Mouse (Mus musculus) ES-CJ7 (cell line): ENCODE results near the gene Atg9a.

Experiments
- DNase-seq: peaks from one replicate; pipeline ENCODE4 v3.0.0; 2011; ENCODE audit warnings: low read depth, low spot score

Atg9a gene

DNA sequence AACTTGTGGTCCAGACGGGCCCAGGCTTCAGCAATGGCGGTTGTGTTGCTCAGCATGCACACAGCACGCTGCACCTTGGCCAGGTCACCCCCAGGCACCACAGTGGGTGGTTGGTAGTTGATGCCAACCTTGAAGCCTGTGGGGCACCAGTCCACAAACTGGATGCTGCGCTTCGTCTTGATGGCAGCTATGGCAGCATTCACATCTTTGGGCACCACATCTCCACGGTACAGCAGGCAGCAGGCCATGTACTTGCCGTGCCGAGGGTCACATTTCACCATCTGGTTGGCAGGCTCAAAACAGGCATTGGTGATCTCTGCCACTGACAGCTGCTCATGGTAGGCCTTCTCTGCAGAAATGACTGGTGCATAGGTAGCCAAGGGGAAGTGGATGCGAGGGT lies 23.8 kb upstream of the Atg9a start:
- DNase-seq: no peak

DNA sequence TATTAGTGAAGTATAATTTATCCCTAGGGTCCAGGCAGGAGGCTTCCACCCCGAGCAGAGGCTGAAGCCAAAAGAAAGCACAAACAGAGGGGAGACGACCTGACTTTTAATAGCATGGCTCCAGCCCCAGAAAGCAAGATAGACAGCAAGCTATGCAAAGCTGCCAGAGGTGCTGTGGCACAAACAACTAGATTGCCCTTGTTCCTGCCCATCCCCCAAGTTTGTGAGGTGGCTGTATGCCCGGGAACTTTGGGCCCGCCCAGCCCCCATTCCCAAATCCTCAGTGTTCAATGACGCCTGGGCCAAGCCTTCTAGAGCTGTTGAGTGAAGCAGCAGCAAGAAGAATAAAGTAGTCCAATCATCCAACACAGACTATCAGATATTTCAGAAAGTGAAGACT lies 22.9 kb upstream of the Atg9a start:
- no peak for DNase-seq

DNA sequence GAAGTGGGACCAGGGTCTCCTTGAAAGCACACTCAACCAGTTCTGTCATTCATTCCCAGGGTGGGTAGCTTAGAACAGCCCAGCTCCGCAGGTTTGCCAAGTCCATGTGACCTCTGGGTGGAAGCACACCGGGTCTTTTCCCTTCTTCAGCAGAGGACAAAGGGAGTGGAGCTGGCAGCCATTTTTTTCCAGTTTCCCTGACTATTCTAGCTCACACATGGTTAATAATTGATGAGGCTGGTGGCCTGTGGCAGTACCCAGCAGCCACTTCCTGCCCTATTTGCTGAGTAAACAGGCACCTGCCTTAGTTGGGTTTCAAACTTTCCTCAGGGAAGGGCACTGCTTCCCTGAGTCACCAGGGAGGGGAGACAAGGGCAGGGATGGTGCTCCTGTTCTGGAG lies 22.4 kb upstream of the Atg9a start:
- DNase-seq: peak; percentile 58

DNA sequence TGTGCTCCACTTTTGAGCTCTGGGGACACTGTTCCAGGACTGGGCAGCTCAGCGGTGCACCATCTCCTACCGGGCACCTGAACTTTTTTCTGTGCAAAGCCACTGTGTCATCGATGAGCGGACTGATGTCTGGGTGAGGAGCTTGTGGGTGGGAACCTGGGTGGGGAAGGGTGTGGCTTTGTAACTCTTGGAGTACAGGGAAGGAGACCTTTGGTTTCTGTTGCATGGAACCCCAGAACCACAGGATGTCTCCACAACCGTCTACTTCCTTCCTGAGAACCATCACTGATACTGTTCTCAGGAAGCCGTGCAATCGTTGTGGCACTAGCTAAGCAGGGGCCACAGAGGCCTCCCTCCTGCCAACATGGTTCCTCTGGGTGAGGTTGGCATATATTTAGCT lies 21.1 kb upstream of the Atg9a start:
- no peak for DNase-seq

DNA sequence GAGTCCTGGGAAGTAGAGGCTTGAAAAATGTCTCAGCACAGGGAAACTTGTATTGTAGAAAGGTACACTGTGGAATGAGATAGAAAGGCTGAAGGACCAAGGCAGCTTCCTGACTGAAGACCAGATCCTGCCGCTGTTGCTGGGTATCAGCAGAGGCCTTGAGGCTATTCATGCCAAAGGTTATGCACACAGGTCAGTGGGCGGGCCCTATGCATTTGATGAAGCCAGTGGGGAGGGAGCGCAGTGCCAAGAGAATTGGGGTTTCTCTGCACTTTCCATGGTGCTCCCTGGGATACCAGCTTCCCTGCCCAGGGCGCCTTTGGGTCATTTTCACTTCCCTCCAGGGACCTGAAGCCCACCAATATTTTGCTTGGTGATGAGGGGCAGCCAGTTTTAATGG lies 20.5 kb upstream of the Atg9a start:
- no peak for DNase-seq

DNA sequence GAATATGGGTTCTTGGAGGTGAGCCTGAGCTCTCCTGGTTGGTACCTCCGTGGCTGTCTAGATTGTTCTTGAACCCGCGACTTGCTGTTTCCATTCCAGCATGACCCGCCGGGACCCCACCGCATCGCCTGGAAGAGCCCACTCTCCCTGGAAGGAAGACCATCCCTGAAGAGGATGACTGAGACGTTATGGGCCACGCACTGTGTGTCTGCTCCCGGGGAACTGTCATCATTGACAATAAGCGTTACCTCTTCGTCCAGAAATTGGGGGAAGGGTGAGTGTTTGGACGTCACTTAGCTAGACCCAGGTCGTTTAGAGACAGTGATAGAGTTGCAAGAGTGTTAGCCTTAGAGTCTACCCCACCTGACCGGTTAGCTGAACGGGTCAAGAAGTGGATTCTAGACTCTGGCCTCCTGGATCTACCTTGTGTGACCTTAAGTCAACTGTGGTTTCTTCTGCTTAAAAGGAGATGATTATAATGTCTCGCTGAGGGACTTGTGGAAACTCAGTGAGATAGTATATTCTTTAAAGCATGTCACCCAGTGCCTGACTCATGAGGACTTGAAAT lies 19.2 kb upstream of the Atg9a start:
- DNase-seq: no peak

DNA sequence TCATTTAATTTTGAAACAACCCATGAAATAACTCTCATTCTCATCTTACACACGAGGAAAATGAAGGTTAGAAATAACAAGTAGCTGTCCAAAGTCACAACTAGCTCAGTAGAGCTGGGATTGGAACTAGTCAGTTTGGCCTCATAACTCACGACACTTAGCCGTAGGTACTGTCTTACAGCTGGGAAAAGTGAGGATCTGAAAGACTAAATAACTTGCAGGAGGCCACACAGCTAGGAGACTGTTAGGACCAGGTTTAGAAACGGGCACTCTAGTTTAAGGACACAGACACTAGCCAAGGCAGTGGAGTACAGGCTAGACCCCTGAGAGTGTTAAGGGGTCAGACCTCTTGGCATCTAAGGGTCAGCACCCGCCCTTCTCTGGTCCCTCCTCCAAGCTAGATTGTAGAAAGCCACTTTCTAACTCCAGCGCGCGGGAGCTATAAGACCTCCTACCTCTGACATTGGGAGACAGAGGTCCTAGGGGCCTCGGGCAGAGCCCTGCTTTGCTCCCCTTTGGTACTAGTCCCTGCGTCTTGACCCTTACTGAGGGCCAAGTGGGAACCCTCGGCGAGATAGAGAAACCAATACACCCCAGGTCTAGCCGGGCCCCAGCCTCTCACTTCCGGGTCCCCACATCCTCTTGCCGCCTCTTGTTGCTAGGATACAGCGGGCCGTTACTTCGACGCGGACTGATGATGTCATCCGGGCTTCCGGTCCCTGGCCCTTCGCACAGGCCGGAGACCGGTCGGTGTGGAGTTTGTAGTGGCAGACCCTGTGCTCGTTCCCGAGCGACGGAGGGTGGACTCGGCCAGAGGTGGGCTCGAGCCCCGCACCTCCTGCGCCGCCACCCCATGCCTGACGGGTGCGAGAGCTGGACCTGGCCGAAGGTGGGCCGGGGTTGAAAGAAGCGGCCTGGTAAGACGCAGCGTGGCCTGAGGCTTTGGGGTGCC lies 18.4 kb upstream of the Atg9a start, which contains the start of the genes Glb1l and Stk16:
TSS of gene Glb1l (minus strand) at position 678 of the 952 bp plus-strand sequence.
TSS of gene Stk16 (plus strand) at position 703 of the 952 bp plus-strand sequence.
- DNase-seq: peak; percentile 97

DNA sequence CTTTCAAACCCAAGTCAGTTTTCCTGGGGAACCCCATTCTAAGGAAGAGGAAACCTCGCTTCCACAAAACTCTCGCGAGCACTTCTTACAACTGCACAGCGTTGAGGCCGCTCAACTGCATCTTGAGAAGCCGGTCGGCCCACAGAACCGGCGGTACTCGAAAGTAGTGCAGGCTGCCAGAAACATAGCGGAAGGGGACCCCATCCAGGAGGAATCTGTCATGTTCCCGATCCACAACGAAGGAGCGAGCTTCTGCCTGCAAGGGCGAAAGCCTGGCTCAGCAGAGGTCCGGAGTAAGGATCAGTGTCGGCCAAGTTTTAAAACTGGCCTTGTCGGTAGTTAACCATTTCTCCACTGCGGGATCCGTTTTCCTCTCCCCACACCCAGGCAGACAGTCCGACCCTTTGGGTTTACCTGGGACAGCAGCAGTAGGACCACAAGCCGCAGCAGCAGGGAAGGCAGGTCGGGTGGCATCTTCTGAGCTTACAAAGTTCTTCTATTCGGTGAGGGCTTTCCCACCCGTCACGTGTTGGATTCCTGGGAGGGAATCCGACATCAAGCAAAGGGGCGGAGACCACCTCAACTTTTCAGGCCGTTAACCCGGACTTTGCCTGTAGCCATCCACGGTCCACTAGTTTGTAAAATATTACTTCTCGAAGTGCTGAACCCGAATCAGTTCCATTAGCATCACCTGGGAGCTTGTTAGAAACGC lies 17.1 kb upstream of the Atg9a start:
- peak; percentile 65 for DNase-seq

DNA sequence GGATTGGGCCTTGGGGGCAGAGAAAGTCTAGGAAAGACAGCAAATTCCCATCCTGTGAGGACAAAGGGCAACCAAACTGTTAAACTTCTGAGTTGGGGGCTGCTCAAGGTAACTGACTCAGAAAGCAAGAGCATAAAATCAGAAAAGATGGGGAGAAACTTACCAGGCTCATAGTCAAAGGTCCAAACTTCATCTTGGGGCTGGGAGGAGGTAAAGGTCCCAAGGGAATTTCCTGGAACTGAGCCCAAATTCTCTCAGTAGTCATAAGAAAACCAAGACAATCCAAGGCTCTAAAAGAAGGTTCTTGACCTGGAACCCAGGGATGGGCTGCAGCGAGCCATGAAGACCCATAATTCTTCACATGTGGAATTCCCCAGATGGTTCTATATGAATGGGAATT lies 9.2 kb upstream of the Atg9a start:
- DNase-seq: no peak

DNA sequence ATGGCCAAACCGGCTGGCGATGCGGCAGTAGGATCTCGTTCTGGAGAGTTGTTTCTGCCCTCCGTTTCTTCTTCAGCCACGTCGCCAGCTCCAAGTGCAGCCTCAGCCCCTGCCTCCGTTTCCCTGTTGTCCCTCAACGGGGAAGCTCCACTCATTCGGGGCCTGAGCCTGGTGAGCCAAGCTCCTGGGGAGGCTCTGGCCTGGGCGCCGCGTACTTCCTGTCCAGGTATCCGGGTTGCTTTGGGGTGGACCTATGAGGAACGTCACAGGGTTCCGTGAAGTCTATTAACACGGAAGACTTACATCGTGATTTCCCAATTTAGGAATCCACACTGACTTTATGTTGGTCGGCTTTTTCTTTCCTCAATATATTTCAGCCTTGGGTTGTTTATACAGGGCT lies 456 bp upstream of the Atg9a start:
- DNase-seq: no peak

DNA sequence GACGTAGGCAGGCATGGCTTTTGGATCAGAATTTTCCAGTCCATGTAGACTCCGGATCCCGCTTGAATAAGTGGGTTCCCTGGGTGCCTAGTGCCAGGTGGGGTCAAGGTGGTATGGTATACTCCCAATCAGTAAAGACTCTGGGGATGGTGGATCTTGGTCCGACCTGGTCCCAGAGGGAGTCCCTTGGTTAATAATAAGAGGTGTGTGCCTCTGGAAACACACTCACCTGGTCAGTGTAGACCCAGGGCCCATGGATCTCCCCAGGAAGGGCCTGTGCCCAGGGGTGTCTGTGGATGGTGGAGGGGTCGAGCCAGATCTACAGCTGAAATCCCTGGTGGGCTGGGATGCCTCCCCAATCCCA lies 756 bp downstream of the Atg9a start:
- DNase-seq: no peak

DNA sequence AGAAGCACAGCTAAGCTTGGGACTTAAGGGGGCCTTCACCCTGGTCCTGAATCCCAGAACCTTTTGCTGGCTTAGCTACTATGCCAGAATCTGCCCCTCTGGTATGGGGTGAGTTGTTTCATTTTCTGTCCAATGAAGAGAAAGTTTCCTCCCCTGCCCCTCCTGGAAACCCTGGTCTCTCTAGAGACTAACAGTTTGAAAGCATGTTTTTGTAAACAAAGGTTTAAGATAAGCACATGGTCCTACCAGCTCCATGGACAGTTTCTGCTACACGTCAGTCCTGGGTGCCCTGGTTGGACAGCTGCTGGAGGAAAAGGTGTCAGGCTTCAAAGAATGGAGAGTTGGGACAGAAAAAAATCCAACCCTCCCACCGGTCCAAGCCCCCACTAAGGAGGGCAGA lies 1.4 kb downstream of the Atg9a start:
- no peak for DNase-seq

DNA sequence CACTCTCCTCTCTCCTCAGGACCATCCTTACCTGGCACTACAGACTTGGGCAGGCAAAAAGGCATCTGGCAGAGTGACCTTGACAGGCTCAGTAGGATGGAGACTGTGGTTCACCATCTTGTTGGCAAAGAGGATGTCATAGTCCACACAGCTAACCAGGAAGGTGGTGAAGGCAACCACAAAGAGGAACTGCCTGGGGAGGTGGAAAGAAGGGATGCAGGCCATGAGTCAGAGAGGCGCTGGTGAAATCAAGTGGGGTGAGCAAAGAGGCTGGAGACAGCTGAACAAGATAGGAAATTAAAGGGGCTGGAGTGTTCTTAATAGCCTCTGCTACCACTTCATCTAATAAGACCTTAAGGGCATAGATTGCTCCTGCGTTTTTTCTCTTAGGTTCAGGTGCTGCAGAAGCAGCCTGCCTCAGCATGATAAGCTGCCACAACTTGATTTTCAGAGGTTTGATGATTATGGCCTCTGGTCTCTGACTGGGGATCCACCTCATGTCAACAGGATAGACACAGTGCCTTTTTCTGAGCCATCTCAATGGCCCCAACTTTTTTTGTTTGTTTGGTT lies 4.0 kb downstream of the Atg9a start:
- DNase-seq: no peak

DNA sequence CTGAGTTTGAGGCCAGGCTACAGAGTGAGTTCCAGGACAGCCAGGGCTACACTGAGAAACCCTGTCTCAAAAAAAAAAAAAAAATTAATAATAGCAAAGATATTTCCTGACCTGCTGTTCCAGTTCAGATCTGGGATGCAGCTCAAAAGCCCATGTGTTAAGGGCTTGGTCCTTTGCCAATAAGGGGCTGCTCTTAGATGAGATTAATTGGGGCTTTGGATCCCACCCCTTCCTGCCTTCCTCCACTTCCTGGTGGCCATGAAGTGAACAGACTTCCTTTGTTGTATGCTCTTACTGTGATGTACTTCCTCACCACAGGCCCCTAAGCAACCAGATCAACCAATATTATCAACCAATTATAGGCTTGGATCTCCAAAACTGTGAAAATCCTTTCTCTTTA lies 4.9 kb downstream of the Atg9a start:
- DNase-seq: no peak

DNA sequence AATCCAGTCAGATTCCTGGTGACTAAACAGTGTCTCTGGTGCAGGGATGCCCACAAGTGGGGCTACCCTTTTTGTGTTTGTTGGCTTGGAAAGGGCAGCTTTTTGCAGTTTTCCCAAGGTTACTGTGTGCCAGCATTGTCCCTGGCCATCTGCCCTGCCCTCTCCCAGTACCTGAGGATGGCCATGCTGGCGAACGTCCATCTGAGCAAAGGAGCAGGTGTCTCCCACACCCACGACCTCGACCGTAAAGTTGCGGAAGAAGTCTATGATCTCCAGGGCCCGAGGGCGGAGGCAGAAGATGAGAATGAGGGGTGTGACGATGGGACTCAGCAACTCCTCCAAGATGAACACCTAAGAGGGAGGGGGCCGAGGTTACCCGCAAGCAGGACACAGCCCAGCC lies 6.5 kb downstream of the Atg9a start:
- no peak for DNase-seq

DNA sequence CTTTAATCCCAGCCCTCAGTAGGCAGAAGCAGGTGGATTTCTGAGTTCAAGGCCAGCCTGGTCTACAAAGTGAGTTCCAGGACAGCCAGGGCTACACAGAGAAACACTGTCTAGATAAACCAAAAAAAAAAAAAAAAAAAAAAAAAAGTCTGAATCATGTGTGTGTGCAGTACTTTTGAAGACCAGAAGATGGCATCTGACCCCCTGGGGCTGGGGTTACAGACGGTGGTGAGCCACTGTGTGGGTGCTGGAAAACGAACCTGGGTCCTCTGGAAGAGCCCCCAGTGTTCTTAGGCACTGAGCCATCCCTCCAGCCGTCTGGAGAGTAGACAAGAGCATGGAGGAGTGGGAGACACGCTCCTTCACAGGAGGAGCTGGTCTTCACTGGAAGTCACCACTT lies 9.8 kb downstream of the Atg9a start:
- peak; percentile 47 for DNase-seq

DNA sequence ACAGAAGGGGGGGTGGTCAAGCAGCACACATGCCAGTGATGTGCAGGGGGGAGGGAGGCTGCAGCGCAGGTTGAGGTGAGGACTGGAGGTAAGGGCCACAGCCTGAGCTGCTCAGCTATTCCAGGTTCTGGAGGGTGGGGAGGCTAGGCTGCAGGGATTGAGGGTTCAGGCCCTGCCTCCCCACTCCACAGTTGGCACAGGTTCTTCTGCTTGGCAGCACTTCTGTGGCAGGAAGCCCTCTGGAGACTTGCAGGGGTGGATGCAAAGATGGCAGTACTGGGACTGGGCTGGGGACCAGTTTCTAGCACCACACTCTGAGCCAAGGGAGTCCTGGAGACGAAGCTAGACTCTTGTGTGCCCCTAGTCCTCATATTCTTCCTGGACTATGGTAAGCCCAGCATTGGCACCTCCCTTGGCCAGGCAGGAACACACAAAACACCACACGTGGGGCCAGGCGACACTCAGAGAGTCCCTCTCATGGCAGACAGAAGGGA lies 10.6 kb downstream of the Atg9a start:
- DNase-seq: no peak

DNA sequence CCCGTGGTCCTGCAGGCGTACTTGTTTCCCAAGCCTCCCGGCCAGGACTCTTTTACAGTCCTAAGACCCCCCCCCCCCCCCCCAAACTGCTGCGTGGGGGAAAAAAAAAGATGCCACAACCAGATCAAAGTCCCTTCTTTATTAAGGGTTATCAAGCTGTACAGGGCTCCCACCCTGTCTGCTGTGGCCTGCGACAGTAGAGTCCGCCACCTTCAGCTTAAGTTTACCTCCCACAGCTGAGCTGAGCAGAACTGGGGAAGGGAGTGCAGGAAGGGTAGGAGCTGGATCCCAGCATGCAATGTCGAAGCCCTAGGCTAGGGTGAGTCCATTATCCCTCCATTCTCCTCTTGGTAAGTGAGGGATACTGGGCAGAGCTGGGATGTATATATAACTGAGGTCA lies 11.3 kb downstream of the Atg9a start:
- DNase-seq: no peak

DNA sequence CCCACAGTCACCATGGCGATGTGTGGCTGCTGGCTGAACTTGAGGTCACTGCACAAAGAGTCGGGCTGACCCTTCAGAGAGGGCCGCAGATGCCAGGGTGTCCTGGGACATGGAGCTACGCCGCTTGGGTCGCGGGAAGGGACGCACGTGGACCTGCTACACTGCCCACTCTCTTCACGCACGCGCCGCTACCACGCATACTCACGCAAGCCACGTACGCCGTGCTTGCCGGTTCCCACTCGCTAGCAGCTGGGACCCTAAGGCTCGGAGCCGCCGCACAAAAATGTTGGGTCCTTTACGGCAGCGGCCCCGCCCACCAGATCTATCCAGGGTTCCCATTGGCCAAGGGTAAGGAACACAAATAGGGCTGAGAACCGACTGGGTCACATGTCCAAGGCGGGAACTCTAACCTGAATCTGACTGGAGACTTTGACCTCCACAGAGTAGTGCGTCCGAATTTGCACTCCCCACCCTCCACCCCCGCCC lies 11.8 kb downstream of the Atg9a start, which contains the start of gene Abcb6:
TSS of gene Abcb6 (minus strand) at position 288 of the 486 bp plus-strand sequence.
- DNase-seq: peak; percentile 97

DNA sequence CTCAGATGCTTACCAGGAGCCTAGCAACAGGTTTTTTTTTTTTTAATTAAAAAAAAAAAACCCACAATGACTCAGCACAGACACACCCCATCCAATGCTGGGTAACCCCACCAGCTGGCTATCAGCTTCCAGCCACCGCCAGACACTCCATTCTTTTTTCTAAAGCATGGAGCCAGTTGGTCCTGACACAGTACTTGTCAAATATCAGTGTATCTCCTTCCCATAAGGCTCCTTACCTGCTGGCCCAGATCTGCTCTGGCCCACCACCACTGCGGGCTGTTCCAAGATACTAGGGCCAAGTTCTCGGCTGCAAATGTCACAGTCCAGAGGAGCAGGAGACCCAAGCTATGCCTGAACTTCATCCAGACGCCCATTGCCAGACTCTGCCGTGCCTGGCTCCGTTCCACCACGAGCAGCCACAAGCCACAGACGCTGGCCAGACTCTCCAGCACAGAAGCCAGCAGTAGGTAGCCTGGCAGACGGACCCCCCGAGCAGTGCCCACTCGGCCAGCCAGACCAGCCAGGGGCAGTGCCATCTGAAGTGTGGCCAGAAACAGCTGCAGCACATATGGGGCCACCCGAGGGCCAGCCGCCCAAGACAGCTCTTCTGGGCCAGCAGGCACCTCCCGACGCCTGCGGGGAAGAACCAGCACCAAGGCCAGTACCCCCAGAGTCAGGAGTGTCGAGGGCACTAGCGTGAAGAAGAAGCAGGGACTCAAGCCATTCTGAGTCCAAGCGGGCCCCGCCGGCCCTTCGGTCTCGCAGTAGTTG lies 12.5 kb downstream of the Atg9a start:
- DNase-seq: no peak
